Mouse (Mus musculus) erythroblast, embryonic 14.5 days (primary cell): ENCODE results near the gene Pla1a.

Experiments used
- GATA1 ChIP-seq: IDR thresholded peaks from 2 replicates; pipeline ENCODE4 v1.6.1; 2012; ENCODE audit warnings: low read length, inconsistent platforms, mixed read lengths
- TAL1 ChIP-seq: IDR thresholded peaks from 3 replicates; pipeline ENCODE4 v1.6.1; 2012; ENCODE audit warnings: low read length, inconsistent platforms, mixed read lengths

- TF ChIP-seq GATA1, result no peak
- TF ChIP-seq TAL1, result no peak
Observed at GRCm38 (mm10) chr16:38414953-38415352, 18.0 kb downstream of the Pla1a start.
